Comparison of ENCODE assay signal across 16 mouse cellular contexts in genomic region chr6:133431672-133432071, GRCm38 (mm10).
DNase-seq lines count a peak whose midpoint lies in the region; TF ChIP-seq lines count a peak whose summit lies in the region.
"Had no signal": no experiment of that assay in that cellular context is flagged by ENCODE, and none has a peak within 500 bp of the region (broad histone marks: within the 10 kb centered on the region; RNA-seq: fewer than 3 reads in every experiment).

No protein-coding gene starts in this region.

- no peak overlapping the region for H3K9ac ChIP-seq in MEL (ENCODE audit: control insufficient read depth, low read depth, low read length, poor library complexity, severe bottlenecking)

- peaks cover 0 to 4% of the 10 kb centered on the region in 2 experiments; a peak in 2 of 4 replicates for H3K36me3 ChIP-seq in MEL (ENCODE audit: control insufficient read depth in 1 of 2, insufficient read depth in 2 of 2, low read length in 2 of 2)
- H3K36me3 ChIP-seq: G1E had no signal

- no peak for TF ChIP-seq POLR2A in MEL (IDR thresholded peaks at IDR 0.05; ENCODE audit: control insufficient read depth in 1 of 2, insufficient read depth in 1 of 2, low read depth in 1 of 2, low read length in 2 of 2, poor library complexity in 1 of 2)

- peak; percentile 49 for DNase-seq in MEL (ENCODE audit: low read depth, low spot score)
- DNase-seq in lung, adult 18-20 months, result no peak
- DNase-seq: adrenal gland, adult 2 months; adrenal gland, adult 8-10 months; adrenal gland, postnatal 10 days; adrenal gland, postnatal 14 days; adrenal gland, postnatal 25 days; adrenal gland, postnatal 36 days; B cell, adult 2 months; cerebellum, adult 11 months; cerebellum, adult 11-12 months; cerebellum, adult 18-20 months; cerebellum, adult 2 months; cerebellum, adult 8-10 months had no signal

- H3K9me3 ChIP-seq in MEL (replicated peaks; ENCODE audit: insufficient read depth, low read length), result no peaks in the 10 kb centered on the region

- no peak overlapping the region for H3K27ac ChIP-seq in MEL (ENCODE audit: control insufficient read depth, low read depth, low read length)

- TF ChIP-seq CTCF in MEL (IDR thresholded peaks at IDR 0.05 in 2 of 3, conservative IDR thresholded peaks at IDR 0.05 in 1 of 3; ENCODE audit: control insufficient read depth in 1 of 3, insufficient read depth in 1 of 3, low read depth in 2 of 3, low read length in 3 of 3, poor library complexity in 1 of 3, severe bottlenecking in 1 of 3), result no peak

- H3K79me2 ChIP-seq in MEL (ENCODE audit: control insufficient read depth, insufficient read depth, low read length, poor library complexity), result no peaks in the 10 kb centered on the region

- no peak for TF ChIP-seq RAD21 in MEL (IDR thresholded peaks at IDR 0.05; ENCODE audit: low read depth, low read length)

- peak; percentile 61 to 75 for TF ChIP-seq EP300 in MEL (IDR thresholded peaks at IDR 0.05; ENCODE audit: low read depth in 1 of 2, low read length in 2 of 2)

- no peak overlapping the region for H3K4me3 ChIP-seq in MEL (ENCODE audit: control insufficient read depth in 1 of 2, insufficient read depth in 1 of 2, low read depth in 2 of 2, low read length in 2 of 2)

- no peaks in the 10 kb centered on the region for H3K27me3 ChIP-seq in MEL (ENCODE audit: control insufficient read depth in 1 of 2, insufficient read depth in 2 of 2, low read length in 2 of 2)
- H3K27me3 ChIP-seq: Patski had no signal

- peaks cover 3% of the 10 kb centered on the region in 2 experiments; a peak in 2 of 4 replicates for H3K4me1 ChIP-seq in MEL (ENCODE audit: control insufficient read depth in 1 of 2, insufficient read depth in 2 of 2, low read length in 2 of 2)

TF ChIP-seq in MEL, 35 proteins besides CTCF, POLR2A, EP300 and RAD21:
- TF ChIP-seq MAFK (IDR thresholded peaks at IDR 0.05; ENCODE audit: borderline replicate concordance, low read depth, low read length) (no peak), ZMIZ1 (IDR thresholded peaks at IDR 0.05; ENCODE audit: low read depth, low read length) (no peak), USF2 (IDR thresholded peaks at IDR 0.05; ENCODE audit: borderline replicate concordance in 1 of 2, insufficient read depth in 1 of 2, low read depth in 1 of 2, low read length in 2 of 2) (no peak), SIN3A (IDR thresholded peaks at IDR 0.05; ENCODE audit: low read length) (peak; percentile 33; the same call in 1 of the 2 replicates), ZNF384 (IDR thresholded peaks at IDR 0.05; ENCODE audit: low read depth, low read length) (no peak), ETS1 (IDR thresholded peaks at IDR 0.05; ENCODE audit: low read depth, low read length) (0 out of 2 replicates have a peak, but pooled peaks have one; percentile 10), TCF12 (IDR thresholded peaks at IDR 0.05; ENCODE audit: low read depth, low read length) (0 out of 2 replicates have a peak, but pooled peaks have one; percentile 48), MAZ (IDR thresholded peaks at IDR 0.05; ENCODE audit: low read depth, low read length) (no peak), GATA1 (IDR thresholded peaks at IDR 0.05; ENCODE audit: low read depth, low read length) (peak; percentile 45; the same call in 1 of the 2 replicates), HCFC1 (IDR thresholded peaks at IDR 0.05; ENCODE audit: low read depth, low read length) (no peak)
